Comparison of ENCODE assay signal across 14 mouse cellular contexts in genomic region chr11:96624436-96624835, GRCm38 (mm10).
A peak's percentile ranks its signal among the peaks of the same experiment; 100 is the strongest.
DNase-seq lines count a peak whose midpoint lies in the region; ATAC-seq and TF ChIP-seq lines count a peak whose summit lies in the region.
"Had no signal": no experiment of that assay in that cellular context is flagged by ENCODE, and none has a peak within 500 bp of the region (broad histone marks: within the 10 kb centered on the region; RNA-seq: fewer than 3 reads in every experiment).

No protein-coding gene starts in this region.

- ATAC-seq in forebrain, postnatal 0 days, result no peak
- no peak for ATAC-seq in forebrain, embryonic 11.5 days (replicated peaks; ENCODE audit: low FRiP score)
- no peak for ATAC-seq in inflammation-experienced regulatory T-cells, adult 6 months
- ATAC-seq: midbrain, embryonic 16.5 days had no signal

- no peak overlapping the region for H3K27ac ChIP-seq in forebrain, postnatal 0 days (ENCODE audit: low read depth, low read length)
- H3K27ac ChIP-seq in forebrain, embryonic 11.5 days (ENCODE audit: low read depth, low read length), result no peak overlapping the region
- H3K27ac ChIP-seq in layer of hippocampus, adult 2 months, result no peak overlapping the region
- H3K27ac ChIP-seq: liver, embryonic 15.5 days; neural tube, embryonic 12.5 days had no signal

- WGBS in forebrain, postnatal 0 days, result 52% methylated on average over 4 of the region's 4 CpGs
- WGBS in forebrain, embryonic 11.5 days, result 67% methylated on average over 4 of the region's 4 CpGs

- H3K36me3 ChIP-seq in forebrain, postnatal 0 days (ENCODE audit: insufficient read depth), result no peaks in the 10 kb centered on the region
- H3K36me3 ChIP-seq in forebrain, embryonic 11.5 days (ENCODE audit: control insufficient read depth, insufficient read depth, low read length), result no peaks in the 10 kb centered on the region
- H3K36me3 ChIP-seq: liver, embryonic 15.5 days; neural tube, embryonic 12.5 days had no signal

- H3K4me3 ChIP-seq in forebrain, postnatal 0 days (ENCODE audit: low read depth, low read length), result no peak overlapping the region
- no peak overlapping the region for H3K4me3 ChIP-seq in forebrain, embryonic 11.5 days (ENCODE audit: low read depth, low read length)
- H3K4me3 ChIP-seq in layer of hippocampus, adult 2 months, result no peak overlapping the region
- H3K4me3 ChIP-seq: liver, embryonic 15.5 days; neural tube, embryonic 12.5 days had no signal

- no peaks in the 10 kb centered on the region for H3K4me1 ChIP-seq in forebrain, postnatal 0 days (ENCODE audit: insufficient read depth)
- no peaks in the 10 kb centered on the region for H3K4me1 ChIP-seq in forebrain, embryonic 11.5 days (replicated peaks; ENCODE audit: control insufficient read depth, insufficient read depth, low read length)
- H3K4me1 ChIP-seq: liver, embryonic 15.5 days had no signal

- TF ChIP-seq CTCF in forebrain, postnatal 0 days (IDR thresholded peaks at IDR 0.05; ENCODE audit: low read depth), result peak; percentile 55
- peak; percentile 61 for TF ChIP-seq CTCF in layer of hippocampus, adult 2 months (conservative IDR thresholded peaks at IDR 0.05)

- no peak overlapping the region for H3K4me2 ChIP-seq in forebrain, postnatal 0 days (ENCODE audit: low read depth)
- H3K4me2 ChIP-seq in forebrain, embryonic 11.5 days (ENCODE audit: low read depth, low read length, severe bottlenecking), result no peak overlapping the region
- H3K4me2 ChIP-seq: liver, embryonic 15.5 days; neural tube, embryonic 12.5 days had no signal

- H3K9me3 ChIP-seq in forebrain, postnatal 0 days (ENCODE audit: low read length), result no peaks in the 10 kb centered on the region
- H3K9me3 ChIP-seq in forebrain, embryonic 11.5 days (ENCODE audit: control insufficient read depth, low read length), result no peaks in the 10 kb centered on the region
- H3K9me3 ChIP-seq: liver, embryonic 15.5 days; neural tube, embryonic 12.5 days had no signal

- H3K27me3 ChIP-seq in forebrain, postnatal 0 days (ENCODE audit: insufficient read depth, low read length), result no peaks in the 10 kb centered on the region
- H3K27me3 ChIP-seq in forebrain, embryonic 11.5 days (ENCODE audit: control insufficient read depth, insufficient read depth, low read length), result no peaks in the 10 kb centered on the region
- H3K27me3 ChIP-seq: neural tube, embryonic 12.5 days had no signal

- H3K9ac ChIP-seq in forebrain, postnatal 0 days, result no peak overlapping the region
- no peak overlapping the region for H3K9ac ChIP-seq in forebrain, embryonic 11.5 days (ENCODE audit: low read length)
- H3K9ac ChIP-seq: liver, embryonic 15.5 days; neural tube, embryonic 12.5 days had no signal

- peak; percentile 37 for DNase-seq in forebrain, postnatal 0 days
- no peak for DNase-seq in forebrain, embryonic 11.5 days (ENCODE audit: low spot score)
- DNase-seq in layer of hippocampus, adult 2 months (ENCODE audit: low spot score in 2 of 2), result no peak
- no peak for DNase-seq in layer of hippocampus, postnatal 36 days
- DNase-seq in 3T3-L1 (ENCODE audit: low read depth, low spot score), result peak; percentile 47
- DNase-seq in embryo, embryonic 10.5 days (ENCODE audit: low spot score), result peak; percentile 54
- DNase-seq: B cell, adult 2 months; cerebellum, adult 11-12 months; cerebellum, postnatal 36 days; gastrocnemius, postnatal 10 days had no signal

Comparison
In these comparisons a context has a peak if more than half of its experiments do, and no peak if none do; other contexts are left out.
1. DNase-seq: peak in forebrain, postnatal 0 days (single experiment), 3T3-L1 (single experiment) and embryo, embryonic 10.5 days (single experiment); none in forebrain, embryonic 11.5 days (single experiment), layer of hippocampus, adult 2 months (0 of 2) and layer of hippocampus, postnatal 36 days (0 of 2).